Comparison of ENCODE assay signal across 7 mouse cellular contexts in the genomic region with DNA sequence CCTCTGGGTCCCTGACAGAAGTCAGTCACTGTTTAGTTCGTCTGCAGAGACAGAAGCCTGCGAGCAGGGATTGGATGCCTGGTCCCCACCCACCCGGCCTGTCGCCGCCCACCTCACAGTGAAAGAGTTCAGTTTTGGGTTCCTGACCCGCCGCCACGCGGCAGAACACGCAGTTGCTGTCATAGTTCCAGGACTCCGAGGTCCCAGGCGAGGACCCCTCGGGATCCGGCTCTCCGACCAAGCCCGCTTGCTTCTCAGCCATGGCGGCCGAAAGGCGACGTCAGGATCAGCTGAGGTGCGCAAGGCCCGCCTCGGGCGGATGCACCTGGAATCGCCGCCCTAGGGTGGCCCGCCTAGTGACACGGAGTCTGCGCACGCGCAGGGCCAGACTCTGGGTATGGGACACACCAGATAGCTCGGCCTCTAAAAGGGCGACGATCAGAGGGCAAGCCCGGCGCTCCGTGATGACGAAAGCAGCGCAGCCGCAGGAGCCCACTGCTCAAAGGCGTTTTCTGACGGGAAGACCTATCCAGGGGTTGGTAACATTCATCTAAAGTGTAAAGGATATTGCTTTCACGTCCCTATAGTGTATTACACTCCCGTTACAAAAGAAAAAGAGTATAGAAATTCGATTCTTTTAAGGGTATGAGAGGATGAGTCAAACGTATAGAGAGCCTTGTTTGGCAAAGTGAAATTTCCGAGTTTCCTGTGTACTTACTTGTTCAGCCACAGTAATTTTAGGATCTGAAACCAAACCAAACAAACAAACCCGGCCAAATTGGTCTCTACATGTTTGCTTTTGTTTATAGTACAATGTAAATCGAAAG. TPM values are rescaled to one million over a fixed set of nuclear protein-coding genes. Genes with fewer than 3 reads are reported as not detected.
A peak's percentile ranks its signal among the peaks of the same experiment; 100 is the strongest.
DNase-seq lines count a peak whose midpoint lies in the region; ATAC-seq lines count a peak whose summit lies in the region.

No protein-coding gene starts in this region.

- peak overlapping the region; percentile 69 for H3K9ac ChIP-seq in intestine, embryonic 15.5 days

- H3K27ac ChIP-seq in intestine, embryonic 15.5 days, result peak overlapping the region; percentile 96
- peak overlapping the region; percentile 94 for H3K27ac ChIP-seq in midbrain, embryonic 10.5 days (replicated peaks)

- peak overlapping the region; percentile 61 for H3K4me3 ChIP-seq in intestine, embryonic 15.5 days (replicated peaks)
- peak overlapping the region; percentile 73 for H3K4me3 ChIP-seq in midbrain, embryonic 10.5 days

- H3K4me2 ChIP-seq in intestine, embryonic 15.5 days (replicated peaks), result peak overlapping the region; percentile 69

- intact Hi-C loops in gastrocnemius, postnatal 36 days (cut with DNase I), result loop anchor here (10.0 kb wide), 1 partner anchor 186 kb away; a partner anchor contains a TSS
- intact Hi-C loops in left cerebral cortex, postnatal 25 days (cut with DNase I), result loop anchor here (1.0 to 5.0 kb wide), 3 partner anchors 18 to 679 kb away; a partner anchor contains a TSS

- peak; percentile 100 for ATAC-seq in intestine, embryonic 15.5 days

- H3K4me1 ChIP-seq in intestine, embryonic 15.5 days (replicated peaks), result no peaks in the 10 kb centered on the region
- peaks cover 10% of the 10 kb centered on the region for H3K4me1 ChIP-seq in midbrain, embryonic 10.5 days

- WGBS in intestine, embryonic 15.5 days, result under 1% methylated on average over 49 of the region's 49 CpGs
- 2% methylated on average over 49 of the region's 49 CpGs for WGBS in midbrain, embryonic 10.5 days

- no peaks in the 10 kb centered on the region for H3K27me3 ChIP-seq in intestine, embryonic 15.5 days (replicated peaks)
- 0 out of 2 replicates have a peak, but pooled peaks cover 3% of the 10 kb centered on the region for H3K27me3 ChIP-seq in midbrain, embryonic 10.5 days (ENCODE audit: low read depth, poor library complexity, severe bottlenecking)

- no peaks in the 10 kb centered on the region for H3K9me3 ChIP-seq in intestine, embryonic 15.5 days
- H3K9me3 ChIP-seq in midbrain, embryonic 10.5 days (replicated peaks), result no peaks in the 10 kb centered on the region

- no peaks in the 10 kb centered on the region for H3K36me3 ChIP-seq in intestine, embryonic 15.5 days
- no peaks in the 10 kb centered on the region for H3K36me3 ChIP-seq in midbrain, embryonic 10.5 days

- peak; percentile 99 for DNase-seq in adrenal gland, adult 2 months
- DNase-seq in embryo, embryonic 11.5 days (ENCODE audit: low read depth, low spot score), result peak; percentile 96
- peak; percentile 96 to 98 for DNase-seq in gastrocnemius, postnatal 36 days
- DNase-seq in left cerebral cortex, postnatal 25 days (ENCODE audit: low spot score in 2 of 2), result peak; percentile 99
- DNase-seq in midbrain, embryonic 10.5 days (ENCODE audit: low spot score), result peak; percentile 98
- DNase-seq in right cerebral cortex, postnatal 4 days, result peak; percentile 98

RNA-seq across cellular contexts. Expression of a gene that starts 11.1 kb away (rescaled TPM):
- 10 to 100 TPM; 39.1 to 48.1 TPM for total RNA-seq in adrenal gland, adult 2 months (2021)
- polyA plus RNA-seq in adrenal gland, adult 2 months (2012; rRNA removed), result 6.7 and 8.0 TPM in 2 replicates
- total RNA-seq in gastrocnemius, postnatal 36 days (2021), result 10 to 100 TPM; 44.6 to 52.3 TPM
- polyA plus RNA-seq in intestine, embryonic 15.5 days (2015; fragmentation: Nextera tagmentation; extraction: Ambion mirVana), result 31.0 and 37.4 TPM in 2 replicates
- 10 to 100 TPM; 38.8 to 48.3 TPM for total RNA-seq in left cerebral cortex, postnatal 25 days (2021)
- 14.6 and 16.7 TPM in 2 replicates for polyA plus RNA-seq in midbrain, embryonic 10.5 days (2016; fragmentation: Nextera tagmentation; extraction: Ambion mirVana)

RNA-seq across cellular contexts. Expression of a gene that starts 17.8 kb away (rescaled TPM):
- total RNA-seq in adrenal gland, adult 2 months (2021), result 1 to 10 TPM; 8.4 to 10.0 TPM
- polyA plus RNA-seq in adrenal gland, adult 2 months (2012; rRNA removed), result 0.21 and 0.28 TPM in 2 replicates
- total RNA-seq in gastrocnemius, postnatal 36 days (2021), result 1 to 10 TPM; 2.7 to 4.2 TPM
- 26.7 and 26.8 TPM in 2 replicates for polyA plus RNA-seq in intestine, embryonic 15.5 days (2015; fragmentation: Nextera tagmentation; extraction: Ambion mirVana)
- total RNA-seq in left cerebral cortex, postnatal 25 days (2021), result 1 to 10 TPM; 8.1 to 8.4 TPM
- polyA plus RNA-seq in midbrain, embryonic 10.5 days (2016; fragmentation: Nextera tagmentation; extraction: Ambion mirVana), result 27.1 and 31.8 TPM in 2 replicates

Comparison
In these comparisons a context has a peak if more than half of its experiments do, and no peak if none do; other contexts are left out.
1. Peak in every context shown above with its lines: DNase-seq, ATAC-seq, H3K4me3 ChIP-seq and H3K27ac ChIP-seq.